Mouse (Mus musculus) adrenal gland (tissue): Measurements from ENCODE around the gene Igf1r.

ENCODE experiments used
- intact Hi-C: fragments of 180-260 bp; cut with DNase I; formaldehyde crosslinking; loops from one replicate; pipeline ENCODE4 v1.15.1; 2025

Igf1r gene

GRCm38 (mm10) chr7:67996202-67996960 is 43.8 kb downstream of the Igf1r start:
- intact Hi-C loops, result no loop called here

GRCm38 (mm10) chr7:68001269-68001668 is 48.6 kb downstream of the Igf1r start:
- intact Hi-C loops, result no loop called here

- intact Hi-C loops, result no loop called here
Observed at GRCm38 (mm10) chr7:68006074-68006473, 53.4 kb downstream of the Igf1r start.

- intact Hi-C loops, result no loop called here
Observed at GRCm38 (mm10) chr7:68006496-68006895, 53.9 kb downstream of the Igf1r start.

GRCm38 (mm10) chr7:68009635-68010034 is 57.0 kb downstream of the Igf1r start:
- intact Hi-C loops, result no loop called here

GRCm38 (mm10) chr7:68010168-68010567 is 57.5 kb downstream of the Igf1r start:
- intact Hi-C loops, result no loop called here

- intact Hi-C loops, result no loop called here
Observed at GRCm38 (mm10) chr7:68010802-68011201, 58.2 kb downstream of the Igf1r start.

GRCm38 (mm10) chr7:68011385-68012122 is 58.9 kb downstream of the Igf1r start:
- intact Hi-C loops, result no loop called here

- intact Hi-C loops, result no loop called here
Observed at GRCm38 (mm10) chr7:68012123-68012474, 59.5 kb downstream of the Igf1r start.

- intact Hi-C loops, result no loop called here
Observed at GRCm38 (mm10) chr7:68014495-68014894, 61.9 kb downstream of the Igf1r start.

GRCm38 (mm10) chr7:68015404-68015803 is 62.8 kb downstream of the Igf1r start:
- intact Hi-C loops, result no loop called here

- intact Hi-C loops, result no loop called here
Observed at GRCm38 (mm10) chr7:68018038-68018437, 65.4 kb downstream of the Igf1r start.

GRCm38 (mm10) chr7:68020556-68020955 is 67.9 kb downstream of the Igf1r start:
- intact Hi-C loops, result no loop called here

GRCm38 (mm10) chr7:68021741-68022140 is 69.1 kb downstream of the Igf1r start:
- intact Hi-C loops, result no loop called here

- intact Hi-C loops, result no loop called here
Observed at GRCm38 (mm10) chr7:68022188-68022587, 69.6 kb downstream of the Igf1r start.

- intact Hi-C loops, result no loop called here
Observed at GRCm38 (mm10) chr7:68023882-68024281, 71.3 kb downstream of the Igf1r start.

GRCm38 (mm10) chr7:68024625-68025024 is 72.0 kb downstream of the Igf1r start:
- intact Hi-C loops, result no loop called here

GRCm38 (mm10) chr7:68025396-68025795 is 72.8 kb downstream of the Igf1r start:
- intact Hi-C loops, result no loop called here

- intact Hi-C loops, result no loop called here
Observed at GRCm38 (mm10) chr7:68026076-68026475, 73.4 kb downstream of the Igf1r start.

- intact Hi-C loops, result no loop called here
Observed at GRCm38 (mm10) chr7:68028167-68028566, 75.5 kb downstream of the Igf1r start.

- intact Hi-C loops, result no loop called here
Observed at GRCm38 (mm10) chr7:68030846-68031245, 78.2 kb downstream of the Igf1r start.

- intact Hi-C loops, result no loop called here
Observed at GRCm38 (mm10) chr7:68036527-68036926, 83.9 kb downstream of the Igf1r start.

GRCm38 (mm10) chr7:68038846-68039245 is 86.2 kb downstream of the Igf1r start:
- intact Hi-C loops, result no loop called here
